Mouse (Mus musculus) neural tube, embryonic 14.5 days (tissue): ENCODE data around the gene Cadps. TPM values are rescaled to one million over a fixed set of nuclear protein-coding genes. Genes with fewer than 3 reads are reported as not detected.

Experiments
- ATAC-seq: fragments of 200-750 bp; cut with Nextera tagmentation; 2 replicates; pipeline ENCODE4 v1.8.0; 2017; ENCODE audit warnings: low read depth, mild to moderate bottlenecking, moderate TSS enrichment, moderate library complexity
- H3K27ac ChIP-seq: fragments of 300-500 bp; sonication (generic); 2 replicates; pipeline ENCODE4 v1.5.1; 2014; ENCODE audit warnings: low read depth, mild to moderate bottlenecking, control low read depth, low read length, moderate library complexity, mixed read lengths
- H3K27me3 ChIP-seq: fragments of 300-500 bp; sonication (generic); 2 replicates; pipeline ENCODE4 v1.6.1; 2014; ENCODE audit warnings: low read length; ENCODE audit not compliant: control insufficient read depth, insufficient read depth
- H3K36me3 ChIP-seq: fragments of 300-500 bp; sonication (generic); 2 replicates; pipeline ENCODE4 v1.6.1; 2014; ENCODE audit warnings: low read length, mixed read lengths; ENCODE audit not compliant: control insufficient read depth, insufficient read depth
- H3K4me1 ChIP-seq: fragments of 300-500 bp; sonication (generic); 2 replicates; pipeline ENCODE4 v1.6.1; 2014; ENCODE audit warnings: low read length; ENCODE audit not compliant: control insufficient read depth, insufficient read depth
- H3K4me2 ChIP-seq: fragments of 300-500 bp; sonication (generic); 2 replicates; pipeline ENCODE4 v1.6.1; 2014; ENCODE audit warnings: mild to moderate bottlenecking, low read depth, low read length, control low read depth
- H3K4me3 ChIP-seq: fragments of 300-500 bp; sonication (generic); 2 replicates; pipeline ENCODE4 v1.5.1; 2014; ENCODE audit warnings: low read depth, low read length, control low read depth, mixed read lengths
- H3K9ac ChIP-seq: fragments of 300-500 bp; sonication (generic); replicated peaks from 2 replicates; pipeline ENCODE4 v1.6.1; 2014; ENCODE audit warnings: low read depth, mild to moderate bottlenecking, control low read depth, low read length, mixed read lengths
- H3K9me3 ChIP-seq: fragments of 300-500 bp; sonication (generic); 2 replicates; pipeline ENCODE4 v1.6.1; 2016; ENCODE audit warnings: low read length; ENCODE audit not compliant: control insufficient read depth
- WGBS: fragments of 180-500 bp; shearing (Covaris S2); extraction: QIAGEN DNeasy Blood & Tissue Kit; methylation state at CpG from one replicate; pipeline ENCODE4 v1.1.7; 2014; 5-methylcytosine and 5-hydroxymethylcytosine counted together
- polyA plus RNA-seq: library from polyadenylated mRNA; unstranded; fragments of >200 nt; fragmentation: Nextera tagmentation; extraction: Ambion mirVana; gene quantifications from 2 replicates; pipeline ENCODE4 v1.2.1, GENCODE M21; 2014

Cadps gene
- polyA plus RNA-seq, 1 experiment from 2014 or later, result 86.2 TPM

DNA sequence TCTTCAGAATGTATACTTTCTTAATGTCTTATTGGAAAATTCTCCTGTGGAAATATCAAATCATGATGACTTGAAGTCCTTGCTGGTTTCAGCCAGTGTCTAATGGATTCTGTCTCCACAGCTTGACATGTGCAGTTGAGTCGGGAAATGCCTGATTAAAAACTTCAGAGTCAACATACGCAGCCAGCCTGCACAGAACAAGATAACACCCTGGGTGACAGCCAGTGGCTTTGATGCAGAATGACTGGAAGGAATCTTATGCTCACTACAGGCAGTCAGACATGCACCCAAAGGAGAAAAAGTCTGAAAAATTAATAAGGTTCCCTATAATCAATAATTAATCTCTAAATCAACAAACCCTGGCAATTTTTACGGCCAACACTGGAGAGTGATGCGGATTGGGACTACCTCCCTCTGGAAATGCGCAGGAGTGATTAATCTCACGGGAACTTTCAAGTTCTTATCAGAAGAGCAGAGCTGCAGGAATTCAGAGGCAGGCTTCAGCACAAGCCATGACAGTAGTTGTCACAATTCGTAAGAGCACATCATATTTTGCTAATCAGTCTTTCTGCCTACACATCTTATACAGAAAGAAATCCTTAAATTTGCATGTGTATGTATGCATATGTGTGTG, 185.6 kb downstream of the Cadps start:
- Histone ChIP-seq H3K4me2 (no peak overlapping the region), H3K9ac (no peak overlapping the region), H3K4me1 (no peaks in the 10 kb centered on the region), H3K36me3 (no peaks in the 10 kb centered on the region), H3K4me3 (no peak overlapping the region), H3K9me3 (no peaks in the 10 kb centered on the region), H3K27me3 (no peaks in the 10 kb centered on the region), H3K27ac (no peak overlapping the region)
- WGBS, result 61% methylated on average over 7 of the region's 7 CpGs
- ATAC-seq, result no peak

DNA sequence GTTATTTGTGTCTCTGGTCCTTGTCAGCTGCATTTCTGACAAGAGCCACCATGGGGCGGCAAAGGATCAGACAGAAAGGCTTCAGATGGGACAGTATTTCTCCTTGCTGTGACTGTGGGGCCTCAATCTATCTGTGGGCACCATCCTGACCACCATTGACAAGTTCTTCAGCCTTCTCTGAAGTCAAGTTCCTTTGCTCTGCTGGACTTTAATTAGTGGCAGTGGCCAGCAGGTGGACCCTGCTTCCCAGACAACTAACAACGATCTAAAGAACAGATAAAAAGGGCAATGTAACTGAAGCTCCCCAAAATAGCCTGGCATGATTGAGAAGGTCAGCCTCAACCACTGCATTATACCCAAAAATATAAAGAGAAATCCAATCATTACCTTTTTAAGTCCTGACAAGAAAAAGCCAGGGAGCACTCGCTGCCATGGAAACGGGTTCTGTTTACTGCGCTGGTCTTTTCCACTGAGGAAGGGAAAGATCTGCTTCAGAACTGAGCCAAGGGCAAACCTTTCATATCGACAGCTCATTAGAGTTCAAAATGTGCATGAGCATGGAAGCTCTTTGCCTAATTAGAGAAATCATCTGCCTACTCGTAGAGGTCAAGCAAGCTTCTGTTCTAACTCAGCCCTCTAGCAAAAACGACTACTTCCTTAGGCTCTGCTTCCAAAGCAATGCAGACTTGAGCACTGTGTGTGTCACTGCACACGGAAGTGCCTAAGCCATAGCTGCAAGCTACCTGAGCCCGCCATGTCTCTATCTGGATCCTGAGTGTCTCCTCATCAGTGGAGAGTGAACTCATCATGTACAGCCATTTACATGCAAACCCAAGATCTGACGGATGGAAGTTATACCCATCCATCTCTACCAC, 198.4 kb downstream of the Cadps start:
- H3K9ac ChIP-seq, result no peak overlapping the region
- no peak overlapping the region for H3K27ac ChIP-seq
- H3K4me1 ChIP-seq, result no peaks in the 10 kb centered on the region
- H3K36me3 ChIP-seq, result no peaks in the 10 kb centered on the region
- ATAC-seq, result peak; percentile 38; the same call in 1 of the 2 replicates
- WGBS, result 82% methylated on average over 11 of the region's 11 CpGs
- H3K4me2 ChIP-seq, result no peak overlapping the region
- H3K9me3 ChIP-seq, result no peaks in the 10 kb centered on the region
- no peaks in the 10 kb centered on the region for H3K27me3 ChIP-seq
- no peak overlapping the region for H3K4me3 ChIP-seq

GRCm38 (mm10) chr14:12607025-12607424, 215.9 kb downstream of the Cadps start:
- Histone ChIP-seq H3K9me3 (no peaks in the 10 kb centered on the region), H3K4me2 (no peak overlapping the region), H3K9ac (no peak overlapping the region), H3K4me1 (no peaks in the 10 kb centered on the region), H3K4me3 (no peak overlapping the region), H3K36me3 (peaks cover 3% of the 10 kb centered on the region; the same call in 1 of the 2 replicates), H3K27me3 (no peaks in the 10 kb centered on the region), H3K27ac (no peak overlapping the region)
- 87% methylated on average over 4 of the region's 4 CpGs for WGBS
- ATAC-seq, result no peak

DNA sequence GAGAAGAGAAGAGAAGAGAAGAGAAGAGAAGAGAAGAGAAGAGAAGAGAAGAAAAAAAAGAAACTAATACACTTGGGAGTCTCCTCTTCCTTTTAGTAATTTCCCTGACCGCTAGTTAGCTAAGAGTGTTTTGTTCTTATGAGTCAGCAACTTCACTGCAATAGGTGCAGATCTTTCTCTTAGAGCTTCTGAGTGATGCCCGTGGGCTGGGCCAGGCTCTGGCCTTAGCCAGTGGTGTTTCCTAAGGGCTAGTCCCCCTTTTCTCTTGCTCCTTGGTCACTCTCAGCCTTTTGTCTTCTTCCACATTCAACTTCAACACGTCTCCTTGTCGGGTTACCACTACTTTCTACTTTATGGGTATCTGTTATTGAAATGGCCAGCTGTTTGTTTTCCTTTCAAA, 216.7 kb downstream of the Cadps start:
- no peaks in the 10 kb centered on the region for H3K4me1 ChIP-seq
- H3K4me3 ChIP-seq, result no peak overlapping the region
- H3K9me3 ChIP-seq, result no peaks in the 10 kb centered on the region
- no peaks in the 10 kb centered on the region for H3K27me3 ChIP-seq
- WGBS, result 87% methylated on average over 4 of the region's 4 CpGs
- no peak overlapping the region for H3K9ac ChIP-seq
- H3K27ac ChIP-seq, result no peak overlapping the region
- peaks cover 3% of the 10 kb centered on the region; the same call in 1 of the 2 replicates for H3K36me3 ChIP-seq
- no peak overlapping the region for H3K4me2 ChIP-seq
- no peak for ATAC-seq

DNA sequence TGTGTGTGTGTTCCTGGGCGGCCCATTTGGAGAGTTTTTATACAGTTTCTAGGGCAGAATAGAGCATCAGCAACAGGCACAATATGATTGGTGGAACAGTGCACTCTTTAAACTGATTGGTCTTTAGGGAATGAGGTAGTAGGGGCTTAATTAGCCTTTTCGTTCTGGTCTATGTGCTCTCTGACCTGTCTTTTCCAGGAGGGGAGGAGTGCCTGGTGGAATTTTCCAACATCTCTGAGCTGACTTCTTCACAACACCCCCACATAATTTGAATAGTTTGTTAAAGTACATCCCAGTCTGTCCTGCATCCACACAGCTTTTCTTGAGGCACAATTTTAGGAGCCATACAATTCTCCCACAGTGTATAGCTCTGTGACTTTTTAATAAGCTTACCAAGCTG, 220.8 kb downstream of the Cadps start:
- no peak overlapping the region for H3K9ac ChIP-seq
- ATAC-seq, result no peak
- no peaks in the 10 kb centered on the region for H3K4me1 ChIP-seq
- peaks cover 3% of the 10 kb centered on the region; the same call in 1 of the 2 replicates for H3K36me3 ChIP-seq
- H3K27me3 ChIP-seq, result no peaks in the 10 kb centered on the region
- no peak overlapping the region for H3K4me2 ChIP-seq
- no peak overlapping the region for H3K4me3 ChIP-seq
- no peak overlapping the region for H3K27ac ChIP-seq
- H3K9me3 ChIP-seq, result no peaks in the 10 kb centered on the region
- WGBS, result 77% methylated on average over 2 of the region's 2 CpGs

- no peak overlapping the region for H3K9ac ChIP-seq
- peak; percentile 79 for ATAC-seq
- no peak overlapping the region for H3K4me3 ChIP-seq
- no peaks in the 10 kb centered on the region for H3K9me3 ChIP-seq
- H3K4me2 ChIP-seq, result no peak overlapping the region
- whole genome bisulfite sequencing, result 25% methylated on average over 4 of the region's 4 CpGs
- H3K27ac ChIP-seq, result no peak overlapping the region; the same call in 1 of the 2 replicates
- H3K27me3 ChIP-seq, result no peaks in the 10 kb centered on the region
- H3K36me3 ChIP-seq, result no peaks in the 10 kb centered on the region
- no peaks in the 10 kb centered on the region for H3K4me1 ChIP-seq
These were observed 227.6 kb downstream of the Cadps start for GRCm38 (mm10) chr14:12595326-12595725.

DNA sequence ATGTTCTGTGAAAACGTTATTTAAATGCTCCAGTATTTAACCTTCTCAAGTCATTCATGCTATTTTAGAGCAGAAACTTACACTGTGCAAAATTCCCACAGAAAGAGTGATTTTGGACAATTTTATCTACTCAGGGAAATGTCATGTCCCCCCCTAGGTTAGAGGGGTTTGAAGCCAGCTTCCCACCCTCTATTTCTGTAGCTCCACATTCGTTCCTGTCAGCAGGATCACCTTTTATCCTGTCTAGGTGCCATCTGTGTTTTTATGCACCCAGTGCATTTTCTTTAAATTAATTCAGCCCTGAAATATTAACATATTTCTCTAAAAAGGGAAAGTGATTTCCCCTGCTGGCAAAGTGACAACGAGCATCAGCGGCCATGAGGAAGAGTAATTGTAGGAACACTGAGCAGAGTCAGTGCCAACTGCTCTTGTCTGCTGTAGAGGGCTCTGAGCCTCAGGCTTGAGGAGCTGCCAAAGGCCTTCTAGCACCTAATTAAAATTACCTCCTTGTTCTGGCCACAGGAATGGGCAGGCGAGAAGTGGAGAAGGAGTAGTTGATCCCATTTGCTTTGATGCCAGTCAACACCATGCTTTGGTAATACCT, 230.3 kb downstream of the Cadps start:
- no peaks in the 10 kb centered on the region for H3K27me3 ChIP-seq
- no peak overlapping the region for H3K9ac ChIP-seq
- no peak overlapping the region for H3K4me3 ChIP-seq
- H3K4me1 ChIP-seq, result no peaks in the 10 kb centered on the region
- H3K4me2 ChIP-seq, result no peak overlapping the region
- H3K27ac ChIP-seq, result no peak overlapping the region
- WGBS, result 66% methylated on average over 5 of the region's 5 CpGs
- no peaks in the 10 kb centered on the region for H3K9me3 ChIP-seq
- no peaks in the 10 kb centered on the region for H3K36me3 ChIP-seq
- no peak for ATAC-seq

DNA sequence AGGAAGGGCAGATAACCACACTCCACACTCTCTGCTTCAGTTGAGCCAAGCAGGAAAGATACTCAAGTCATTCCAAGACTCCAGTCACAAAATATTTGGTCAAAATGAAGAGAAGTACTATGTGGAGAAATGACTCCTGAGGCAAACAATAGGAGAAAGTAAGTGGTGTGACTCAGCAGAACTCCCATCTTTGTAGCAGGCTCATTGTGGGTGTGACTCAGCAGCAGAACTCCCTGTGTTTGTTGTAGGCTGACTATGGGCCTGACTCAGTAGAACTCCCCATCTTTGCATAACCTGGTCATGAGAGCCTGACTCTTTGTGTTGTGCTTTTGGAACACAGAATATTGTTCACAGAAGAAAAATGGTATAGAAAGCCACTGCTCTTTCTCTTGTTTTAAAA, 231.1 kb downstream of the Cadps start:
- H3K27ac ChIP-seq, result no peak overlapping the region
- no peak for ATAC-seq
- H3K4me2 ChIP-seq, result no peak overlapping the region
- no peak overlapping the region for H3K4me3 ChIP-seq
- H3K36me3 ChIP-seq, result no peaks in the 10 kb centered on the region
- H3K27me3 ChIP-seq, result no peaks in the 10 kb centered on the region
- no peaks in the 10 kb centered on the region for H3K9me3 ChIP-seq
- H3K9ac ChIP-seq, result no peak overlapping the region
- H3K4me1 ChIP-seq, result no peaks in the 10 kb centered on the region

DNA sequence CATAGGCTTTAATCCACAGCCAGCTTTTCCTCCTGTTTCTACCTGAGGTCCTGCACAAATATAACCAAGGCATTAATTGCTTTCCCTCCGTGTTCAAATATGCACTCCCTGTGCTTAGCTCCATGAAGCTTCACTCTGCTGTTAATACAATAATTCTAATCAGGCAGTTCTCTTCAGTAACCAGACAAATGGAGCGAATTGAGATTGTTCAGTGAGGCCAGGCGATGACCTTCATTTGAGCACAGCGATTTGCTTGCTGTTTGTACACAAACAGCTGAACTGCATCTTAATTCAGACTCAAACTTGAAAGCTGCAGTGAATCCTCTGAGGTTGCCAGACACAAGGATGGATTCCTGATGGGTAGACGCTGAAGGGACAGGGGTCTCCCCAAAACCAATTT, 239.3 kb downstream of the Cadps start:
- WGBS, result 75% methylated on average over 5 of the region's 5 CpGs
- Histone ChIP-seq H3K4me3 (no peak overlapping the region), H3K4me1 (0 out of 2 replicates have a peak, but pooled peaks cover 3% of the 10 kb centered on the region), H3K27ac (no peak overlapping the region), H3K9ac (no peak overlapping the region), H3K9me3 (no peaks in the 10 kb centered on the region), H3K36me3 (0 out of 2 replicates have a peak, but pooled peaks cover 2% of the 10 kb centered on the region), H3K27me3 (no peaks in the 10 kb centered on the region), H3K4me2 (no peak overlapping the region)
- ATAC-seq, result no peak
